Mouse (Mus musculus) lung, adult 2 months (tissue): Measurements from ENCODE around the gene Higd1c.

ENCODE experiments used
- CTCF ChIP-seq: fragments of 200-500 bp; IDR thresholded peaks from 2 replicates; pipeline ENCODE4 v1.5.1; 2011; ENCODE audit warnings: mild to moderate bottlenecking, low read length, control low read depth; ENCODE audit not compliant: insufficient read depth
- POLR2A ChIP-seq: fragments of 200-500 bp; IDR thresholded peaks from 2 replicates; pipeline ENCODE4 v1.6.1; 2011; ENCODE audit warnings: low read depth, mild to moderate bottlenecking, control low read depth, low read length, borderline replicate concordance; ENCODE audit errors: extremely low read depth

DNA sequence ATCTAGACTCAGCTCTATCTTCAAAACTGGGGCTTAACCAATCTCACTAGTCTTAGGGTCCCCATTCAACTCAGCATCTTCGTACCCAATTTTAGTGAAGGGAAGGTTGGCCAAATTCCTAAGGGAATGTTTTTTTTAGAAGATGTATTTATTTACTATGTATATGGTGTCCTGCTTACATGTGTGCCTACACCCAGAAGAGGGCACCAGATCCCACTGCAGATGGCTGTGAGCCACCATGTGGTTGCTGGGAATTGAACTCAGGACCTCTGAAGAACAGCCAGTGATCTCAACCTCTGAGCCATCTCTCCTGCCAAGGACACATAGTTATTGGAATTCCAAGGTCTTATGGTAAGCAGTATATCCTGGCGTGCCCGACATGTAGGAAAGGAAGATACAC, 31.2 kb downstream of the Higd1c start:
- no peak for TF ChIP-seq CTCF
- no peak for TF ChIP-seq POLR2A
